Mouse (Mus musculus) embryonic facial prominence, embryonic 14.5 days (tissue): Measurements from ENCODE around the gene Espn. TPM values are rescaled to one million over a fixed set of nuclear protein-coding genes. Genes with fewer than 3 reads are reported as not detected.

Experiments
- ATAC-seq: fragments of 200-750 bp; cut with Nextera tagmentation; 2 replicates; pipeline ENCODE4 v1.8.0; 2017; ENCODE audit warnings: low read depth, moderate number of reproducible peaks, moderate TSS enrichment
- DNase-seq: peaks from one replicate; pipeline ENCODE4 v3.0.0-alpha.2; 2015; ENCODE audit warnings: low spot score
- H3K27ac ChIP-seq: fragments of 300-500 bp; sonication (generic); replicated peaks from 2 replicates; pipeline ENCODE4 v1.5.1; 2014; ENCODE audit warnings: low read depth, mild to moderate bottlenecking, low read length, moderate library complexity
- H3K27me3 ChIP-seq: fragments of 300-500 bp; sonication (generic); replicated peaks from 2 replicates; pipeline ENCODE4 v1.6.1; 2014; ENCODE audit warnings: low read length; ENCODE audit not compliant: control insufficient read depth, insufficient read depth
- H3K36me3 ChIP-seq: fragments of 300-500 bp; sonication (generic); 2 replicates; pipeline ENCODE4 v1.6.1; 2014; ENCODE audit warnings: low read length, mixed read lengths; ENCODE audit not compliant: control insufficient read depth, insufficient read depth
- H3K4me1 ChIP-seq: fragments of 300-500 bp; sonication (generic); 2 replicates; pipeline ENCODE4 v1.6.1; 2014; ENCODE audit warnings: antibody characterized with exemption, low read length; ENCODE audit not compliant: control insufficient read depth, insufficient read depth
- H3K4me2 ChIP-seq: fragments of 300-500 bp; sonication (generic); 2 replicates; pipeline ENCODE4 v1.6.1; 2014; ENCODE audit warnings: low read depth, mild to moderate bottlenecking, low read length, moderate library complexity, mixed read lengths
- H3K4me3 ChIP-seq: fragments of 300-500 bp; sonication (generic); 2 replicates; pipeline ENCODE4 v1.5.1; 2014; ENCODE audit warnings: low read depth, mild to moderate bottlenecking, low read length
- H3K9ac ChIP-seq: fragments of 300-500 bp; sonication (generic); 2 replicates; pipeline ENCODE4 v1.6.1; 2014; ENCODE audit warnings: low read depth, mild to moderate bottlenecking, low read length, moderate library complexity, mixed read lengths
- H3K9me3 ChIP-seq: fragments of 300-500 bp; sonication (generic); 2 replicates; pipeline ENCODE4 v1.6.1; 2016; ENCODE audit warnings: low read length; ENCODE audit not compliant: control insufficient read depth
- WGBS: fragments of 180-500 bp; shearing (Covaris S2); extraction: QIAGEN DNeasy Blood & Tissue Kit; methylation state at CpG from one replicate; pipeline ENCODE4 v1.1.7; 2014; 5-methylcytosine and 5-hydroxymethylcytosine counted together
- polyA plus RNA-seq: library from polyadenylated mRNA; unstranded; fragments of >200 nt; fragmentation: Nextera tagmentation; extraction: Ambion mirVana; gene quantifications from 2 replicates; pipeline ENCODE4 v1.2.1, GENCODE M21; 2014

The Espn gene
- polyA plus RNA-seq, 1 experiment from 2014 or later, result 4.2 TPM

GRCm38 (mm10) chr4:152173956-152174355 is 21.8 kb upstream of the Espn start:
- Histone ChIP-seq H3K9ac (no peak overlapping the region), H3K4me1 (peaks cover 5% of the 10 kb centered on the region), H3K9me3 (no peaks in the 10 kb centered on the region), H3K36me3 (no peaks in the 10 kb centered on the region), H3K27ac (no peak overlapping the region), H3K4me3 (no peak overlapping the region), H3K27me3 (peaks cover 9% of the 10 kb centered on the region; the same call in 1 of the 2 replicates), H3K4me2 (no peak overlapping the region)
- ATAC-seq (no peak), DNase-seq (no peak)
- 80% methylated on average over 9 of the region's 9 CpGs for WGBS

DNA sequence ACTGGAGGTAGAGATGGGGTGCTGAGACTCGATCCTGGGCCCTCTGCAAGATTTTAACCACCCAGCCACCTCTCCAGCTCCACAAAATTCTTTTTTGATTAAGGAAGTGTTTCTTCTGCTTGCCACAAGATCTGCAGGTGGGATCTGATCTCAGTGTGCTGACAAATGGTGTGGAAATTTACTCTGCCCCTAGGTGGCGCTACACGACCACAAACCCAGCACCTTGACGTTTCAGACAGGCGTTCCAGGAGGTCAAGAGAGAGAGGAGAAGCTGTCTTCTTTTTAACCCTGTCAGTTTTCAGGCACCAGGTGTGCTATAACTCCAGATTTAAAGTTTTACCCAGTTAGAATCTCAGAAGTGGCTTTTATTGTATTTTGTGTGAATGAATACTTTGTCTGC is 20.9 kb upstream of the Espn start:
- H3K4me1 ChIP-seq, result peaks cover 5% of the 10 kb centered on the region
- H3K27ac ChIP-seq, result no peak overlapping the region
- H3K36me3 ChIP-seq, result no peaks in the 10 kb centered on the region
- H3K4me3 ChIP-seq, result no peak overlapping the region
- H3K9ac ChIP-seq, result no peak overlapping the region
- no peaks in the 10 kb centered on the region for H3K9me3 ChIP-seq
- no peak for ATAC-seq
- H3K27me3 ChIP-seq, result peaks cover 5% of the 10 kb centered on the region; the same call in 1 of the 2 replicates
- H3K4me2 ChIP-seq, result no peak overlapping the region
- 0% methylated on average over 5 of the region's 5 CpGs for WGBS
- DNase-seq, result peak; percentile 62

- H3K4me3 ChIP-seq, result no peak overlapping the region
- DNase-seq, result no peak
- H3K27ac ChIP-seq, result no peak overlapping the region
- no peak overlapping the region for H3K9ac ChIP-seq
- H3K36me3 ChIP-seq, result no peaks in the 10 kb centered on the region
- WGBS, result 82% methylated on average over 6 of the region's 6 CpGs
- H3K4me2 ChIP-seq, result no peak overlapping the region
- peaks cover 5% of the 10 kb centered on the region; the same call in 1 of the 2 replicates for H3K27me3 ChIP-seq
- no peak for ATAC-seq
- H3K9me3 ChIP-seq, result no peaks in the 10 kb centered on the region
- H3K4me1 ChIP-seq, result no peaks in the 10 kb centered on the region
These were observed 19.4 kb upstream of the Espn start for GRCm38 (mm10) chr4:152171543-152171942.

GRCm38 (mm10) chr4:152170286-152170685 is 18.1 kb upstream of the Espn start:
- Histone ChIP-seq H3K4me2 (no peak overlapping the region), H3K27ac (no peak overlapping the region), H3K36me3 (no peaks in the 10 kb centered on the region), H3K9me3 (no peaks in the 10 kb centered on the region), H3K4me1 (no peaks in the 10 kb centered on the region), H3K9ac (no peak overlapping the region), H3K4me3 (no peak overlapping the region), H3K27me3 (peaks cover 5% of the 10 kb centered on the region; the same call in 1 of the 2 replicates)
- DNase-seq (no peak), ATAC-seq (no peak)
- WGBS, result 78% methylated on average over 10 of the region's 10 CpGs

DNA sequence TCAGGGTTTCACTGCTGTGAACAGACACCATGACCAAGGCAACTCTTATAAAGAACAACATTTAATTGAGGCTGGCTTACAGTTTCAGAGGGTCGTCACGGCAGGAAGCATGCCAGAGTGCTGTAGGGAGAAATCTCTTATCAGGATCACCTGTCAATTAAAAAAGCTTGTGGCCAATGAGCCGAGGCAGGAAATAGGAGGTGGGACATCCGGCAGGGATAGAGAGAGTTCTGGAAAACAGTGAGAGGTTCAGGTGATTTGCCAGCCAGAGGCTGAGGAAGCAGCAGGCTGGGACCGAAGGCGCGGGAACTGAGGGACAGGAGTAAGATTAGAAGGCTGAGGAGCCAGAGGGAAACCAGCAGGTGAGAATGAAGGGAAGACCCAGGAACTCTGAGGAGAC is 16.9 kb upstream of the Espn start:
- ATAC-seq (no peak), DNase-seq (no peak)
- Histone ChIP-seq H3K27me3 (peaks cover under 1% of the 10 kb centered on the region; the same call in 1 of the 2 replicates), H3K4me1 (no peaks in the 10 kb centered on the region), H3K36me3 (no peaks in the 10 kb centered on the region), H3K4me3 (no peak overlapping the region), H3K4me2 (no peak overlapping the region), H3K27ac (no peak overlapping the region), H3K9ac (no peak overlapping the region), H3K9me3 (no peaks in the 10 kb centered on the region)
- 76% methylated on average over 7 of the region's 7 CpGs for WGBS

GRCm38 (mm10) chr4:152168052-152168451 is 15.9 kb upstream of the Espn start:
- 45% methylated on average over 8 of the region's 8 CpGs for WGBS
- ATAC-seq (0 out of 2 replicates have a peak, but pooled peaks have one; percentile 11), DNase-seq (no peak)
- Histone ChIP-seq H3K4me1 (no peaks in the 10 kb centered on the region), H3K4me2 (no peak overlapping the region), H3K4me3 (no peak overlapping the region), H3K9me3 (no peaks in the 10 kb centered on the region), H3K36me3 (no peaks in the 10 kb centered on the region), H3K27ac (no peak overlapping the region), H3K9ac (0 out of 2 replicates have a peak overlapping the region, but pooled peaks have one; percentile 8), H3K27me3 (peaks cover 6% of the 10 kb centered on the region; the same call in 1 of the 2 replicates)

- H3K9ac ChIP-seq, result no peak overlapping the region
- H3K36me3 ChIP-seq, result no peaks in the 10 kb centered on the region
- DNase-seq, result no peak
- H3K4me3 ChIP-seq, result no peak overlapping the region
- H3K27ac ChIP-seq, result peak overlapping the region; percentile 15; the same call in 1 of the 2 replicates
- ATAC-seq, result 0 out of 2 replicates have a peak, but pooled peaks have one; percentile 56
- H3K9me3 ChIP-seq, result no peaks in the 10 kb centered on the region
- peak overlapping the region; percentile 20; the same call in 1 of the 2 replicates for H3K4me2 ChIP-seq
- H3K27me3 ChIP-seq, result peaks cover 33% of the 10 kb centered on the region
- 16% methylated on average over 22 of the region's 22 CpGs for WGBS
- no peaks in the 10 kb centered on the region for H3K4me1 ChIP-seq
These were observed 13.1 kb upstream of the Espn start for GRCm38 (mm10) chr4:152165036-152165931.

- H3K36me3 ChIP-seq, result no peaks in the 10 kb centered on the region
- H3K4me3 ChIP-seq, result no peak overlapping the region
- DNase-seq, result no peak
- ATAC-seq, result no peak
- H3K9ac ChIP-seq, result no peak overlapping the region
- H3K4me2 ChIP-seq, result no peak overlapping the region
- H3K27ac ChIP-seq, result no peak overlapping the region
- no peaks in the 10 kb centered on the region; the same call in 1 of the 2 replicates for H3K4me1 ChIP-seq
- H3K9me3 ChIP-seq, result no peaks in the 10 kb centered on the region
- peaks cover 59% of the 10 kb centered on the region for H3K27me3 ChIP-seq
- 83% methylated on average over 2 of the region's 2 CpGs for WGBS
These were observed 10.6 kb upstream of the Espn start for GRCm38 (mm10) chr4:152162748-152163147.
